Mouse (Mus musculus): ENCODE data around the gene Calhm6. TPM values are rescaled to one million over a fixed set of nuclear protein-coding genes. Genes with fewer than 3 reads are reported as not detected.

The Calhm6 gene
- polyA plus RNA-seq, 2 experiments, result 0.96 to 1.2 TPM

- Histone ChIP-seq H3K27ac (replicated peaks; ENCODE audit: low read depth, low read length) (no peak within 1 kb of the TSS), H3K9ac (ENCODE audit: low read depth, low read length, severe bottlenecking) (no peak within 1 kb of the TSS), H3K27me3 (ENCODE audit: control insufficient read depth, insufficient read depth, low read length) (no peaks in the 10 kb centered on the region), H3K4me1 (ENCODE audit: control insufficient read depth, insufficient read depth, low read length) (no peaks in the 10 kb centered on the region; the same call in 1 of the 2 replicates), H3K9me3 (ENCODE audit: control insufficient read depth, low read length) (no peaks in the 10 kb centered on the region), H3K4me3 (replicated peaks; ENCODE audit: low read length) (peak within 1 kb of the TSS; percentile 24), H3K4me2 (replicated peaks; ENCODE audit: low read depth, low read length, severe bottlenecking) (peak within 1 kb of the TSS; percentile 42), H3K36me3 (ENCODE audit: control insufficient read depth, insufficient read depth, low read length) (no peaks in the 10 kb centered on the region)
- 19% methylated on average over 9 of the region's 9 CpGs for WGBS
- peak; percentile 78; the same call in 1 of the 2 replicates for ATAC-seq (ENCODE audit: low FRiP score, low read depth)
- DNase-seq (ENCODE audit: low spot score), result peak; percentile 80
- TF ChIP-seq POLR2A (IDR thresholded peaks at IDR 0.05; ENCODE audit: borderline replicate concordance, extremely low read depth, insufficient read depth, insufficient read length), result no peak
Observed at GRCm38 (mm10) chr10:34096418-34096883, 31.3 kb downstream of the Calhm6 start, which contains the start of gene Calhm5. Calhm5 (minus strand) TSS chr10:34096519.

GRCm38 (mm10) chr10:34095964-34096363, 31.8 kb downstream of the Calhm6 start:
- TF ChIP-seq POLR2A (IDR thresholded peaks at IDR 0.05; ENCODE audit: borderline replicate concordance, extremely low read depth, insufficient read depth, insufficient read length), result no peak
- Histone ChIP-seq H3K4me1 (ENCODE audit: control insufficient read depth, insufficient read depth, low read length) (no peaks in the 10 kb centered on the region; the same call in 1 of the 2 replicates), H3K4me3 (replicated peaks; ENCODE audit: low read length) (peak overlapping the region; percentile 24), H3K9ac (ENCODE audit: low read depth, low read length, severe bottlenecking) (no peak overlapping the region), H3K9me3 (ENCODE audit: control insufficient read depth, low read length) (no peaks in the 10 kb centered on the region), H3K27ac (replicated peaks; ENCODE audit: low read depth, low read length) (no peak overlapping the region), H3K27me3 (ENCODE audit: control insufficient read depth, insufficient read depth, low read length) (no peaks in the 10 kb centered on the region), H3K4me2 (replicated peaks; ENCODE audit: low read depth, low read length, severe bottlenecking) (peak overlapping the region; percentile 42), H3K36me3 (ENCODE audit: control insufficient read depth, insufficient read depth, low read length) (no peaks in the 10 kb centered on the region)
- no peak for DNase-seq (ENCODE audit: low spot score)
- ATAC-seq (ENCODE audit: low FRiP score, low read depth), result no peak
- WGBS, result 65% methylated on average over 12 of the region's 12 CpGs

- no peak for ATAC-seq (ENCODE audit: low FRiP score, low read depth)
- no peak overlapping the region for H3K4me3 ChIP-seq (replicated peaks; ENCODE audit: low read length)
- H3K4me1 ChIP-seq (ENCODE audit: control insufficient read depth, insufficient read depth, low read length), result no peaks in the 10 kb centered on the region; the same call in 1 of the 2 replicates
- no peak for DNase-seq (ENCODE audit: low spot score)
- H3K27ac ChIP-seq (replicated peaks; ENCODE audit: low read depth, low read length), result no peak overlapping the region
- no peaks in the 10 kb centered on the region for H3K36me3 ChIP-seq (ENCODE audit: control insufficient read depth, insufficient read depth, low read length)
- H3K9ac ChIP-seq (ENCODE audit: low read depth, low read length, severe bottlenecking), result no peak overlapping the region
- no peaks in the 10 kb centered on the region for H3K9me3 ChIP-seq (ENCODE audit: control insufficient read depth, low read length)
- no peaks in the 10 kb centered on the region for H3K27me3 ChIP-seq (ENCODE audit: control insufficient read depth, insufficient read depth, low read length)
- WGBS, result 80% methylated on average over 2 of the region's 2 CpGs
- no peak for TF ChIP-seq POLR2A (IDR thresholded peaks at IDR 0.05; ENCODE audit: borderline replicate concordance, extremely low read depth, insufficient read depth, insufficient read length)
- no peak overlapping the region for H3K4me2 ChIP-seq (replicated peaks; ENCODE audit: low read depth, low read length, severe bottlenecking)
Observed at GRCm38 (mm10) chr10:34095147-34095546, 32.6 kb downstream of the Calhm6 start.

- no peak for ATAC-seq (ENCODE audit: low FRiP score, low read depth)
- H3K4me2 ChIP-seq (replicated peaks; ENCODE audit: low read depth, low read length, severe bottlenecking), result no peak overlapping the region
- H3K9me3 ChIP-seq (ENCODE audit: control insufficient read depth, low read length), result no peaks in the 10 kb centered on the region
- H3K36me3 ChIP-seq (ENCODE audit: control insufficient read depth, insufficient read depth, low read length), result no peaks in the 10 kb centered on the region
- H3K27me3 ChIP-seq (ENCODE audit: control insufficient read depth, insufficient read depth, low read length), result no peaks in the 10 kb centered on the region
- 71% methylated on average over 5 of the region's 5 CpGs for WGBS
- DNase-seq (ENCODE audit: low spot score), result no peak
- H3K4me1 ChIP-seq (ENCODE audit: control insufficient read depth, insufficient read depth, low read length), result no peaks in the 10 kb centered on the region; the same call in 1 of the 2 replicates
- no peak for TF ChIP-seq POLR2A (IDR thresholded peaks at IDR 0.05; ENCODE audit: borderline replicate concordance, extremely low read depth, insufficient read depth, insufficient read length)
- H3K4me3 ChIP-seq (replicated peaks; ENCODE audit: low read length), result no peak overlapping the region
- no peak overlapping the region for H3K27ac ChIP-seq (replicated peaks; ENCODE audit: low read depth, low read length)
- H3K9ac ChIP-seq (ENCODE audit: low read depth, low read length, severe bottlenecking), result no peak overlapping the region
Observed at GRCm38 (mm10) chr10:34091888-34092287, 35.9 kb downstream of the Calhm6 start.

- H3K27ac ChIP-seq (replicated peaks; ENCODE audit: low read depth, low read length), result no peak overlapping the region
- 80% methylated on average over 1 of the region's 1 CpGs for WGBS
- no peaks in the 10 kb centered on the region for H3K9me3 ChIP-seq (ENCODE audit: control insufficient read depth, low read length)
Observed at GRCm38 (mm10) chr10:34090481-34090880, 37.3 kb downstream of the Calhm6 start.

More at GRCm38 (mm10) chr10:34090481-34090880, 37.3 kb downstream of the Calhm6 start:
- Histone ChIP-seq H3K4me2 (replicated peaks; ENCODE audit: low read depth, low read length, severe bottlenecking) (no peak overlapping the region), H3K4me3 (replicated peaks; ENCODE audit: low read length) (no peak overlapping the region), H3K36me3 (ENCODE audit: control insufficient read depth, insufficient read depth, low read length) (no peaks in the 10 kb centered on the region), H3K27me3 (ENCODE audit: control insufficient read depth, insufficient read depth, low read length) (no peaks in the 10 kb centered on the region), H3K4me1 (ENCODE audit: control insufficient read depth, insufficient read depth, low read length) (no peaks in the 10 kb centered on the region), H3K9ac (ENCODE audit: low read depth, low read length, severe bottlenecking) (no peak overlapping the region)
- TF ChIP-seq POLR2A (IDR thresholded peaks at IDR 0.05; ENCODE audit: borderline replicate concordance, extremely low read depth, insufficient read depth, insufficient read length), result no peak
- no peak for DNase-seq (ENCODE audit: low spot score)
- ATAC-seq (ENCODE audit: low FRiP score, low read depth), result no peak
